Mouse (Mus musculus) heart, postnatal 36 days (tissue): ENCODE measurements at regions not wholly inside any gene's neighbourhood (a gene's known extent, or its start where the extent isn't known, plus 50 kb on each side); places are given as distances from the start of the nearest gene placed in this dataset.

Experiments used
- DNase-seq, 2 experiments: peaks; one replicate each; pipeline ENCODE4 v3.0.0; 2021 to 2022
- intact Hi-C: fragments of 180-260 bp; cut with DNase I; formaldehyde crosslinking; loops from one replicate; pipeline ENCODE4 v1.15.1; 2025

DNA sequence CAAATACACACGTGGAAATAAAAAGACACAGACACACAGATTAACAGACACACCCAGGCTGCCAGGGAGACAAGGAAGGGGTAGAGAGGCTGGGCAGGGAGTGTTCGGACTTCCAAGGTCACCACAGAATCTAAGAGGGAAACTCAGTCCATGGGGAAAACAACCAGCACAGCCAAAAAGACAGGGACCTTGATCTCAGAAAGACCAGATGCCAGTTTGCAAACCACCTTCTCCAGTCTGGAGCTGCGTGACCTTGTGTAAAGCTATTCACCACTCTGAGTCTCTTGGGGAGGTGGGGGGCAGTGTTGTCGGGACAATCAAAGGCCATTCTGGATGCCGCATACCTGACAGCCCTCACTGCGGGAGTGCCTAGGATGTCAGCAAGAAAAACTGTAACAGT lies 93.0 kb upstream of the Csf3r start:
- no peak for DNase-seq
- intact Hi-C loops: no loop called here

- intact Hi-C loops: no loop called here
- DNase-seq: no peak
These were observed 92.2 kb upstream of the Csf3r start for GRCm38 (mm10) chr4:125932036-125932756.

DNA sequence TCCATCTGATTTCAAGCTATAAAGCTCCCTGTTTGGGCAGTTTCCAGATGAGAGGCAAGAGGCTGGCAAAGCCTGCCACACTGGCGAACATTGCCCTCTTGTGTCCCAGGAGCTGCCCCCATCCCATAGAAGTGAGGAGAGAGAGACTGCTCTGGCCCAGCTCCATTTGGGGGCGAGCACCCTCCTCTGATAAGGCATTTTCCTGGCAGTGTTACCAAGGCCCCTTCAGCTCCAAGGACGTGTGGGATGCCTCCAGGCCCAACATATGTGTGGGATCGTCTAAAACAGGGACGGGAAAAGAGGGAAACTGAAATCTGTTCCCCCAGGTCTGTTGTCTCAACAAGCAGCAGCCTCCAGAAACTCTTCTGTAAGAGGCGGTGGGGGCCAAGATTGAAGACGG lies 88.0 kb upstream of the Csf3r start:
- intact Hi-C loops: no loop called here
- no peak for DNase-seq

GRCm38 (mm10) chr4:125938186-125938585 lies 86.2 kb upstream of the Csf3r start:
- no peak for DNase-seq
- intact Hi-C loops: no loop called here

DNA sequence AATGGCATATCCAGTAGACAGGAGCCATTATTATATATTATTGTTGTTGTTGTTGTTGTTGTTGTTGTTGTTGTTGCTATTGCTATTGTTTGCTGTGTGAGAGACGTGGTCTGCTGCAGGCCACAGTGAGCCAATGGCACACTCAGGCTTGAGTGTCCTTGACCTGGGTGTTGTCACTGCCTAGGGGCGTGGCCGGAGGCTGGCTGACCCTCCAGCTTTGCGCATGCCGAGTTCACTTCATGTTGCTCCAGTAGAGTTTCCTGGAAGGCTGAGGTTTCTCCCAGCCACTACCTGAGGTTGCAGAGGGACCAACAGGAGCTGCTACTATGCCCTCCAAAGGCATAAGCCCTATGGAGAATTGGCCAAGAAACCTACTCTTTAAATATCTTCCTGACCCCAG lies 83.1 kb upstream of the Csf3r start:
- intact Hi-C loops: loop anchor here (5.0 kb wide), 1 partner anchor 709 kb away; no protein-coding TSS in a partner anchor
- DNase-seq: no peak

GRCm38 (mm10) chr4:125941916-125942315 lies 82.4 kb upstream of the Csf3r start:
- intact Hi-C loops: loop anchor here (5.0 kb wide), 1 partner anchor 710 kb away; no protein-coding TSS in a partner anchor

GRCm38 (mm10) chr4:125945062-125945461 lies 79.3 kb upstream of the Csf3r start:
- DNase-seq: no peak
- intact Hi-C loops: no loop called here

More at GRCm38 (mm10) chr4:125941916-125942315, 82.4 kb upstream of the Csf3r start:
- DNase-seq: no peak

DNA sequence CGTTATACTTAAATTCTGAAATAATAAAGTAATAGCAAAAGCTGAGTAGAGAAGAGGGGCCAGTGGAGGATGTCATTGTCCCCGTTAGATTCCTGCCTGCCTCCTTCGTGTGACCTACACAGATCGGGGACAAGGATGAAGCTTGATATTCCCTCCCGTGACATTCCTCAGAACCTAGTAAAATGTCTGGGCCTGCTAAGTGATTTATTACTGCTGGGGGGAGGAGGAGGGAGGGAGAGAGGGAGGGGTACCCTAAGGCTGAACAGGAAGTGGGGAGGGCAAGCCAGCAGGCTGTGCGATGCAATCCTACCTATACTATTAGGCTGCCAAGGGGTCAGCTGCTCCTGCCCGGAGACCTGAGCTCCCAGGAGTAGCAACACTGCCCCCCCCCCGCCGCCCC lies 64.9 kb upstream of the Csf3r start:
- DNase-seq: no peak
- intact Hi-C loops: no loop called here

DNA sequence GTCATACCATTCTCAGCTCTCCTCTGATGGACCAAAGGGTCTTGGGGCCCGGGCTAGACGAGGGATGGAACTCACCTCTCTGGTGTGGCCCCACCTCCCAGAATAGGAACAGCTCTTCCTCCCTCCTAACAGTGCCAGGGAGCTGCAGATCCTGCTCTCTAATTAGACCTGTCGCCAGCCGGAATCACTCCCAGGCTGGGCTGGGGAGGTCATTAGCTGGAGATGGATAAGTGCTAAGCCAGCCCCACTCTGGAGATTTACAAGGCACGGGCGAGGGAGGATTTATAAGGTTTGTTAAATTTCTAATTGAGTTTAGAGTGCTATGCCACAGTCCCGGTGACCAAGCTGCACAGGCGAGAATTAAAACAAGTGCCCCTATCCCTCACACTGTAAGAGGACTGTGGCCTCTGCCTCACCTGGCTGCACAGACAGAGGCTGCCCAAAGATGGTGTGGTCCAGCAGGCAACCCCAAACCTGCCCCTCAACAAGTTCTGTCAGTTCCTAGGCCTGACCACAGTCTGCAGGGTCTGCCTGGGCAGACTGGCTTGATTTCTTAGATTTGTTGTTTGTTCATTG lies 63.6 kb upstream of the Csf3r start:
- intact Hi-C loops: loop anchor here (5.0 kb wide), 1 partner anchor 728 kb away; no protein-coding TSS in a partner anchor
- DNase-seq: no peak

GRCm38 (mm10) chr4:125962677-125963076 lies 61.7 kb upstream of the Csf3r start:
- DNase-seq: peak; percentile 66 to 82

More at GRCm38 (mm10) chr4:125962677-125963076, 61.7 kb upstream of the Csf3r start:
- intact Hi-C loops: loop anchor here (1.0 to 5.0 kb wide), 3 partner anchors 474 to 802 kb away; no protein-coding TSS in a partner anchor
